Mouse (Mus musculus): ENCODE data around the gene Cysltr2. TPM values are rescaled to one million over a fixed set of nuclear protein-coding genes. Genes with fewer than 3 reads are reported as not detected.

Cysltr2 gene
- polyA plus RNA-seq, 1 experiment from 2014 or later, result 0.20 TPM

DNA sequence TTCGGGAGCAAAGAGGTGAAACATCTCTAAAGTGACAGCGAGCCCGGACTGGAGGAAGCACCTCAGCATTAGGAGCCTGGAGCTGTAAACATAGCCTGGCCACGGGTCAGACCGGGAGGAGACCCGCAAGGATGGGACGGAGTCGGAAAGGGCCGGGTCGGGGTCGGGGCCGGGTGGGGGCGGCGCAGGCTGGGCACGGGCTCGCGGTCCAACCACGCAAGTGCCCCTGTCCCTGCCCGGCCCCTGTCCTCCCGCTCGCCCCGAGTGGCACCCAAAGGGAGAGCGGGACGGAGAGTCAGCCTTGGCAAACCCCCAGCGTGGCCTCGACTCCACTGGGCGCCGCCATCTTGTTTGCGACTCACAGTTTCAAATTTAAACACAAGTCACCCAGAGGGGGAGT, 68.8 kb downstream of the Cysltr2 start:
- H3K4me2 ChIP-seq (replicated peaks; ENCODE audit: low read depth, low read length), result no peak overlapping the region
- no peaks in the 10 kb centered on the region for H3K27me3 ChIP-seq (ENCODE audit: control insufficient read depth, insufficient read depth, low read length)
- H3K4me1 ChIP-seq (ENCODE audit: control insufficient read depth, insufficient read depth, low read length), result no peaks in the 10 kb centered on the region
- no peak for ATAC-seq (ENCODE audit: low FRiP score, low TSS enrichment)
- no peak overlapping the region for H3K4me3 ChIP-seq (ENCODE audit: low read length)
- H3K9ac ChIP-seq (ENCODE audit: low read depth, low read length), result no peak overlapping the region
- WGBS, result 97% methylated on average over 29 of the region's 29 CpGs
- H3K36me3 ChIP-seq (ENCODE audit: control insufficient read depth, insufficient read depth, low read length), result no peaks in the 10 kb centered on the region
- no peaks in the 10 kb centered on the region for H3K9me3 ChIP-seq (ENCODE audit: control insufficient read depth, low read length)
- H3K27ac ChIP-seq (ENCODE audit: low read depth, low read length), result no peak overlapping the region

DNA sequence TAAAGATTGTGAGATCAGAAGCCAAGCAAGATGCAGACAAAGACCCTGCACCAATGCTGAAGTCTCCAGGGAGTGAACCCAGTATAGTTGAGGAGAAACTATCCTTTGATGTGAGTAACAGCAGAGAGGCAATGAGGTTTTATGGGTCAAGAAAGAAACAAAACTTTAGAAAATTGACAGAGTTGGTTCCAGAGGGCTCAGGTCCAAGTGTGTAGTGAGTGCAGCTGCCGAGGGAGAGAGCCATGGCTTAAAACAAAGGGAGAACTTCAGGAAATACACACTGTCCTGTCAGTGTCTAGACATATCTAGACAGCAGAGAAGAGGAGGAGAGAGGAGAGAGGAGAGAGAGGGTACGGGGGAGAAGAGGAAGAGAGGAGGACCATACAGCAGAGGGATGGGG, 72.8 kb downstream of the Cysltr2 start:
- H3K36me3 ChIP-seq (ENCODE audit: control insufficient read depth, insufficient read depth, low read length), result no peaks in the 10 kb centered on the region
- no peak for ATAC-seq (ENCODE audit: low FRiP score, low TSS enrichment)
- WGBS, result 68% methylated on average over 2 of the region's 2 CpGs

More for the DNA sequence above, 72.8 kb downstream of the Cysltr2 start:
- Histone ChIP-seq H3K27ac (ENCODE audit: low read depth, low read length) (no peak overlapping the region), H3K9ac (ENCODE audit: low read depth, low read length) (no peak overlapping the region), H3K27me3 (ENCODE audit: control insufficient read depth, insufficient read depth, low read length) (no peaks in the 10 kb centered on the region), H3K4me2 (replicated peaks; ENCODE audit: low read depth, low read length) (no peak overlapping the region), H3K9me3 (ENCODE audit: control insufficient read depth, low read length) (no peaks in the 10 kb centered on the region), H3K4me3 (ENCODE audit: low read length) (no peak overlapping the region), H3K4me1 (ENCODE audit: control insufficient read depth, insufficient read depth, low read length) (no peaks in the 10 kb centered on the region)

Other genes starting within 250 kb of the Cysltr2 start
- gene Rcbtb2, start 73.9 kb upstream of the Cysltr2 start, polyA plus RNA-seq (2014; fragmentation: Nextera tagmentation; extraction: Ambion mirVana), result 116 and 136 TPM in 2 replicates
- 15.5 and 15.7 TPM in 2 replicates for gene Lpar6, start 188.8 kb upstream of the Cysltr2 start, polyA plus RNA-seq (2014; fragmentation: Nextera tagmentation; extraction: Ambion mirVana)